Mouse (Mus musculus) Muller cell, postnatal 12 days (primary cell): ENCODE results near the gene Gm3259.
"Not testable (repeated sequence)": the region's sequence is repeated elsewhere in the genome, so short reads cannot be mapped to it uniquely, and the experiment has no call there.

Experiments used
- DNase-seq: peaks from one replicate; pipeline ENCODE4 v3.0.0-alpha.2; 2015; ENCODE audit errors: inconsistent ontology term

Gene Gm3259

DNA sequence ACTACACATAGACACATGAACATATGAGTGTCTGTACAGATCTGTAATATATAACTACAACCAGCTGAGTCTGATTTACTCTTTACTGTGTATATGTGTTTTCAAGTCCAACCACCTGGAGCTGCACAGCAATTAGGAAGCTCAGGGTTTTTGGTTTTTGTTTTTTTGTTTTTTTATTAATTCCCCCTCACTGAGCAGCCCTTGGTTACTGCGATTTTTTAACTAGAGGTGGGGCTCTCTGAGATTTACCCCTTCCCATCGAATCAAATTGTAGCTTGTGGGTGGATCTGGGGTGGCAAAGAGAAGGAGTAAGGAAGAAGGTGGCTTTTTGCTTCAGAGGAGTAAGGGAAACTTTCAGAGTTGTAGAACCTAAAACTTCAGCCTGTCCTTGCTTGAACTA is at the start of gene Gm3259:
Gene Gm3259 (plus strand): TSS at position 301 of the 400 bp plus-strand sequence.
- not testable (repeated sequence) for DNase-seq

DNA sequence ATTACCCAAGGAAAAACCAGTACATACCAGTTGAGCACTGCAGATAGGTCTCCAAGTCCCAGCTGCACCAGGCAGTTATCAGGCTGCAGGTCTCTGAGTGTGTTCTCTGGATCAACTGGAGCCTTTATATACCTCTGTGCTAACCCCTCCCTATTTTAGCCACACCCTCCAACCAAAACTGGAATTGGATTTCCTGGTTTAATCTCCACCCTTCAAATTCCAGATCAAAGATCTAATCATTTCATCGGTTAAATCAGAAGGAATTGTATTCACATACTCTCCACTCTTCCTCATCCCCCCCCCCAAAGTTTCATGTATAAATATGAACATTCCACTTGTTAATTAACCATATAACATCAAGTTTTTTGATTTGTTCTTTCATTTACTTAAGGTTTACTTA is 33.0 kb upstream of the Gm3259 start, which contains the start of gene Gm10424:
Gene Gm10424 (minus strand): TSS at position 101 of the 400 bp plus-strand sequence.
- DNase-seq, result not testable (repeated sequence)
